Mouse (Mus musculus) heart, adult 9 months (tissue): ENCODE results near the gene Zcchc12.

Source experiments
- DNase-seq, 2 experiments: peaks; one replicate each; pipeline ENCODE4 v3.0.0; 2022; ENCODE audit warnings: low spot score in 2 of 2

Zcchc12 gene

GRCm38 (mm10) chrX:36195736-36196525 is at the start of gene Zcchc12:
Zcchc12 (plus strand) TSS chrX:36195904.
- no peak for DNase-seq

- peak in 1 of 2 experiments; percentile 44 for DNase-seq
Measured at GRCm38 (mm10) chrX:36146746-36147145, 49.0 kb upstream of the Zcchc12 start.

GRCm38 (mm10) chrX:36150100-36150499 is 45.6 kb upstream of the Zcchc12 start:
- DNase-seq: no peak

- peak in 1 of 2 experiments; percentile 9 for DNase-seq
Measured at GRCm38 (mm10) chrX:36156677-36157076, 39.0 kb upstream of the Zcchc12 start.

GRCm38 (mm10) chrX:36161567-36161966 is 34.1 kb upstream of the Zcchc12 start:
- DNase-seq: no peak

- peak in 1 of 2 experiments; percentile 27 for DNase-seq
Measured at GRCm38 (mm10) chrX:36183625-36184024, 12.1 kb upstream of the Zcchc12 start.

- no peak for DNase-seq
Measured at GRCm38 (mm10) chrX:36186036-36186435, 9.7 kb upstream of the Zcchc12 start.

- no peak for DNase-seq
Measured at GRCm38 (mm10) chrX:36186443-36186842, 9.3 kb upstream of the Zcchc12 start.

GRCm38 (mm10) chrX:36193951-36194350 is 1.8 kb upstream of the Zcchc12 start:
- DNase-seq: no peak

- no peak for DNase-seq
Measured at GRCm38 (mm10) chrX:36209554-36209953, 13.8 kb downstream of the Zcchc12 start.

- no peak for DNase-seq
Measured at GRCm38 (mm10) chrX:36211216-36211615, 15.5 kb downstream of the Zcchc12 start.

- DNase-seq: no peak
Measured at GRCm38 (mm10) chrX:36221366-36221765, 25.7 kb downstream of the Zcchc12 start.

- peak; percentile 1 to 63 for DNase-seq
Measured at GRCm38 (mm10) chrX:36225777-36226176, 30.1 kb downstream of the Zcchc12 start.

GRCm38 (mm10) chrX:36226577-36226976 is 30.9 kb downstream of the Zcchc12 start:
- peak in 1 of 2 experiments; percentile 22 for DNase-seq

GRCm38 (mm10) chrX:36228861-36229260 is 33.2 kb downstream of the Zcchc12 start:
- peak; percentile 12 to 25 for DNase-seq

- peak in 1 of 2 experiments; percentile 0 for DNase-seq
Measured at GRCm38 (mm10) chrX:36229273-36229672, 33.6 kb downstream of the Zcchc12 start.

- no peak for DNase-seq
Measured at GRCm38 (mm10) chrX:36235652-36236051, 39.9 kb downstream of the Zcchc12 start.
